Mouse (Mus musculus): ENCODE data around the gene Pcdh18.

GRCm38 (mm10) chr3:49768992-49769738, 12.0 kb upstream of the Pcdh18 start:
- TF ChIP-seq POLR2A (IDR thresholded peaks at IDR 0.05; ENCODE audit: borderline replicate concordance, low read depth, low read length) (no peak), CTCF (IDR thresholded peaks at IDR 0.05; ENCODE audit: low read depth, low read length) (no peak)

Data from bone marrow macrophage, adult 2 months (primary cell).